Mouse (Mus musculus): ENCODE measurements around the gene Col4a3bp.

Gene Col4a3bp

DNA sequence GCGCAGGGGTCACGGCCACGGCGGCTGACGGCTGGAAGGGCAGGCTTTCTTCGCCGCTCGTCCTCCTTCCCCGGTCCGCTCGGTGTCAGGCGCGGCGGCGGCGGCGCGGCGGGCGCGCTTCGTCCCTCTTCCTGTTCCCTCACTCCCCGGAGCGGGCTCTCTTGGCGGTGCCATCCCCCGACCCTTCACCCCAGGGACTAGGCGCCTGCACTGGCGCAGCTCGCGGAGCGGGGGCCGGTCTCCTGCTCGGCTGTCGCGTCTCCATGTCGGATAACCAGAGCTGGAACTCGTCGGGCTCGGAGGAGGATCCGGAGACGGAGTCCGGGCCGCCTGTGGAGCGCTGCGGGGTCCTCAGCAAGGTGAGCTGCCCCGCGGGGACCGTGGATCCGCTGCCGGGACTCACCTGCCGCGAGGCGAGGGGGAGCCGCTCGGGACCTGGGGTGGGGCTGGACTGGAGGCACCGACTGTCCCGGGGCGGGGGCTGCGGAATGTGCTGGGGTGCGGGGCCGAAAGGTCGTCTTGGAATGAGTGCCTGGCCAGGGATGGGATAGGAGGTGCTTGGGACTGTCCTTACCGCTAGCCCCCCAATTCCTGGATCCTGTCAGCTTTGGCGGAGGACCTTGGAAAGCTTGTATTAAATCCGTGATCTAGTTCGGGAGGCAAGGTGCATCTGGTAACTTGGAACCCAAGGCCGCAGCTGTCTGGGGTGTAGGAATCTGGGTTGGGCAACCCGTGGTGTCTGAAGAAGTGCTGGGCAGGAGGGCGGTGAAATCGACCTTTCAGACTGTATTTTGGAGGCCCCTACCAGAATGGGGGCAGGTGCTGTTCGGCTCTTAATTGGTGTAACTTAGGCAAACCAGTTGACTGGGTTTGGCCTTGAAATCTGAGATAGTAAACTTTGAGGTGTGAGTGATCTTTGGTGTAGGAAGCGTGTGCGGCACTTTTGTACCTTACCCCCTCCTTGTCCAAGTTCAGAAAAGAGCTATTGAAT lies 778 bp downstream of the Col4a3bp start:
- peak; percentile 50 to 78 for DNase-seq

- peak; percentile 13 for DNase-seq
Measured at GRCm38 (mm10) chr13:96544506-96544905, 2.1 kb downstream of the Col4a3bp start.

DNA sequence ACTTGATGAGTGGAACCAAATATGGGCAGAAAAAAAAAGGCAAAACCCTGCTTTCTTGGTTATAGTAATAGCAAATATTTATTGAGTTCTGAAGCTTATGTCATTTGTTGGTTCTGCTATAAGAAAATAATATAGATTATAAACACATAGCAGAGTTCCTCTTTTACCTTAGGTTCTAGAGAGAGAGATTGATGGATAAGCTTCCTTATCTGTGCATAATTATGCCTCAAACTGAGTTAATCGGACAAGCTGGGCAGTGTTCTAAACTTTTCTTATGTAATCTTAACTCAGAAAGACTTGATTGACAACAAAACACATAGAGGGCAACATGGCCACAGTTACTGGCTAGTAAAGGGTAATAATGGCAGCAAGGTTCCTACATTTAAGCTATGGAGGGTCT lies 4.8 kb downstream of the Col4a3bp start:
- no peak for DNase-seq

DNA sequence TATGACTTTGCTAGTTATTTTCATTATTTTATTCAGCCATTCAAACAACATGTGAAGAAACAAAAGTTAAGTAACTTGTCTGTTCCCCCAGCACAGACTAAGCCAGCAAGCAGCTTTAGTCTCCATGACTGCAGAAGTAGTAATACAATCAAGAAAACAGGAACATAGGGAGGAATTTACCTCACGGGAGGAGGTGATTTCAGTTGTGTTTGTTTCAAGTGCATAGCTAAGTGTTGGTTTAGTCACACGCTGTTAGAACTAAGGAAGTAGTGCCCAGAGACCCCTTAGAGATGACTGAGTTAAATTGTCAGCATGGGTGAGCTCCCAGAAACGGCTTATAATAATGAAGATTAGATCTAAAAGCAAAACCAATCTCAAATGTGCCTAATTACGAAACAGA lies 5.5 kb downstream of the Col4a3bp start:
- no peak for DNase-seq

DNA sequence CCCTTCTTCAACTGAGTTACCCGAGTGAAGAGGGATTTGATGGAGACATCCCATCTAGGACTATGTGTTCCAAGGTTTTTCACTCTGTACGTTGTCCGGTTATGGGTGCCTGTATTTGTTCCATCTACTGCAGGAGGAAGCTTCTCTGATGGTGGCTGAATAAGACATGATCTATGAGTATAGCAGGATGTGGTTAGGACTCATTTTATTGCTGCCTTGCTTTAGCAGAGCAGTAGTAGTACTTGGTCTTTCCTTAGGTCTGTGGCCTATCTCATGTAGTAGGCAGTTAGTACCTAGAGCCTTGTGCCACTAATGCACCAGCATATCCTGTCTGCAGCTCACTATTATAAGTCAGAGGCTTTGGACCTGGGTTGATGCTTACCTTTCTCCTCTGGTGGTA lies 12.7 kb downstream of the Col4a3bp start:
- no peak for DNase-seq

DNA sequence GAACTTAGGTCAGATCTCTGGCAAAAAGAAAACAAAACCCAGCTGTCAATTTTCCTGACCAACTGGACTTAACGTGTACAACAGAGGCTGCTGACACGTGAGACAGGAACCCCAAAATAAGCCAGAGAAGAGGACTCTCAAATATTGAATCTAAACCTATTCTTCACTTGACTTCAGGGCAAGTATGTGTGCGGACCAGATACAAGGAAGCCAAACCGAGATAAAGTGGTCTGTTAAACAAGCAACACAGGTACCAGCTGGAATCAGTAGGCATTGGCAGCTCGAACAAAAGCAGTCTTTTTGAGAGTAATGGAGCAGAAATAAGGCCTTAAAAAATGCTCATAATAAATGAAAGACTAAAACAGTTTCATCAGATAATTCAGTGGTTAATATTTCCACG lies 25.6 kb downstream of the Col4a3bp start:
- no peak for DNase-seq

GRCm38 (mm10) chr13:96570313-96571015 lies 28.0 kb downstream of the Col4a3bp start:
- DNase-seq: peak; percentile 76 to 93

DNA sequence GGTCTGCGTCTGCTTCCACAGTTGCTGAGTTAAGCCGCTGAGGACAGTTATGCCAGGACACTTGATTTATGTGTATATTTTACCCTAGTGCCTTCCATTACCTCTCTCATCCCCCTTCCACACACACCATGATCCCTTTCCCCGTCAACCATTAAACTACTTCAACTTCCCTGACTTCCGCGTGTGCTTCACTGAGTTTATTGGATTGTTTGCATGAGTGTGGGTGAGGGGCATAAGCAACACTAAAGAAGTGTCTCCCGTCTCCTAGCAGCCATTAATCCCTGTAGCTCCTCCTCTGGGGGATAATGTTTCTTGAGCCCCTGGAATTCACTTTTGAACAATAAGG lies 28.6 kb downstream of the Col4a3bp start:
- no peak for DNase-seq

DNA sequence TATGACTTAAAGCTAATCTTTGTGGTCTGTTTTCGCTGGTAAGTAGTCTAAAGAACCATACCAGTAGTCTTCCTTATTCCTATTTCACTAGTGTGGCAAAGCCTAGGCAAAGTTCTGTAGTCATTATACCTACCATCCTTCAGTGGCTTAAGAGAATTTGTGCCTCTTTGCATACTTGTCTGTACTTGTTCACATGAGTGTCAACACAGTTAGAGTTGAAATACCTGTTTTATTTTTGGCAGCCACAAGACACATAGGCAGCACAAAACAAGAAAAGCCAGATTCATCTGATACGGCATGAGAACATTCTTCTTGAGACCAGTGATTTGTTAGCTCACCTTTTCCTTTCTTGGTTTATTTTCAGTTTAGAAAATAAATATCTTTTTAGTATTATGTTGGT lies 31.8 kb downstream of the Col4a3bp start:
- DNase-seq: peak in 1 of 2 experiments; percentile 18

- no peak for DNase-seq
Measured at GRCm38 (mm10) chr13:96579104-96579503, 36.7 kb downstream of the Col4a3bp start.

- no peak for DNase-seq
Measured at GRCm38 (mm10) chr13:96579979-96580378, 37.6 kb downstream of the Col4a3bp start.

- no peak for DNase-seq
Measured at GRCm38 (mm10) chr13:96584201-96584600, 41.8 kb downstream of the Col4a3bp start.

DNA sequence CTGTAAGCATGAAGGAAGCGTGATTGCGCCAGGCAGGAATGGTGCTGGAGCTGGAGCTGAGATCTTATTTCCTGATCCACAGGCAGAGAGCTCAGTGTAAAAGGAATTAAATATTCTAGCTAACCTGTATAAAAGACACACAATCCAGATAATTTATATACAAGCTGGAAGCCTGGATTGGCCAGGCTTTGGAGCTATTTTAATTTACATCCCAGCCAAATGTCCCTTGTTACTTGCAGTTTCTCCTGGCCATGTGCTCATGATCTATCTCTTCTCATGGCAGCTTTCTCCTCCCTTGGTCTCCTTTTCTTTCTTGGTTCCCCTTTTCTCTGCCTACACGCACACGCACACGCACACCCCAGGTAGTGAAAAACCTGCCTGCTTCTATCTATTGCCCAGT lies 44.1 kb downstream of the Col4a3bp start:
- no peak for DNase-seq

DNA sequence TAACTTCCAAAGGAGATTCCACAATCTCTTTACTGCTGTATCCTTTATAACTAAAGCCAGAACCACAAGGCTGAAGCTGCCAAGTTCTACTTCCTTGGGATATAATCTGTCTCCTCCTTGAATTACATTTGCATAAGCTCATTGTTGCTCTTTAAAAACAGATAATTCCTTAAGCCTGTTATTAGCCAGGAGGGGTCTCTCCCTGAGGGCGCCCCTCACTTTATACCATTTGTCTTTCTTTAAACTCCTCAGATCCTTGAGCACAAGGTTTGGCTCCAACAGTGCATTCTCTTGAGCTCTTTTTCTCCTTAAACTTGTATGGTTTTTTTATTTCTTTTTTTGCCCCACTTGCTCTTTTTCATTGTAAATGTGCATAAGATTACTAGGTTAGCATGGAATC lies 46.2 kb downstream of the Col4a3bp start:
- no peak for DNase-seq

- DNase-seq: peak; percentile 12 to 59
Measured at GRCm38 (mm10) chr13:96593621-96594020, 51.2 kb downstream of the Col4a3bp start.

DNA sequence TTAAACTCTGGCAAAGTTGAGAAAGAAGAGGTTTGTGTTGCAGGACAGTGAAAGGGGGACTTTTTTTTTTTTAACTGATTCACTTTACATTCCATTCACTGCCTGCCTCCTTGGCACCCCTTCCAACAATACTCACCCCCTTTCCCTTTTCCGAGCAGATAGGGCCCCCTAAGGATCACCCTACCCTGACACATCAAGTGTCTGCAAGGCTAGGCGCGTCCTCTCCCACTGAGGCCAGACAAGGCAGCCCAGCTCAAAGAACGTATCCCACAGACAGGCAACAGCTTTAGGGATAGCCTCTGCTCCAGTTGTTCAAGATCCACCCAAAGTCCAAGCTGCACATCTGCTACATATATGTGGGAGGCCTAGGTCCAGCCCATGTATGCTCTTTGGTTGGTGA lies 51.7 kb downstream of the Col4a3bp start:
- no peak for DNase-seq

GRCm38 (mm10) chr13:96599182-96599581 lies 56.8 kb downstream of the Col4a3bp start:
- no peak for DNase-seq

DNA sequence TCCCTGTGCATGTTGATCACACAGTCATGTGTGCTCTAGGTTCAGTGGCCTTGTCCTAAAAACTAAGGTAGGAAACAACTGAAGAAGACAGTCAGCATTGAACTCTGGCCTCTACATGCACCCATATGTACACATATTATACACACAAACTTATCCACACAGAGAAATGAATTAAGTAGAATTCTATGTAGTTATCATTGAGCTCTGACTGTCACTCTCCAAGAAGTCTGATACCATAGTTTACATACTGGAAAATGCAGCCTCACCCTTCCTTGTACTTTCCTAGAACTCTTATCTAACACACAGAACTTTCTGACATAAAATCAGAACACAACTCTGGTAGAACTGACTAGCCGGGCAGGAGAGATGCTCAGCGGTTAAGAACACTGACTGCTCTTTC lies 61.8 kb downstream of the Col4a3bp start:
- DNase-seq: no peak

GRCm38 (mm10) chr13:96614615-96615014 lies 72.2 kb downstream of the Col4a3bp start:
- no peak for DNase-seq

DNA sequence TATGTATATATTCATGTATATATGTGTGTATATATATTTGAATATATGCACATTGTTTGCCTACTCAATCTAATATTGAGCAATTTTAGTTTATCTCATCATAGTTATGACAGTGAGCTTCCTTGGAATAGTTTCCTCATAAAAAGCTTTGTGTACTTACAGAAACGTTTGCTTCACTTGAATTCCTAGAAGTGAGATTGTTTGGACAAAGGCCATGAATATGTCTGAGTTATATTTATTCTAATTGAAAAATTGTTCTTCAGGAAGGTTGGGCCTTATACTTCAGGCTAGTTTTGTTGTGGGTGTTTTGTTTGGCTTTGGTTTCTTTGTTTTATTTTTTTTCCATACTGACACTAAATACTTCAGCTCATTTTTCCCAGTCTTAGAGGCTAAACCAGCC lies 78.5 kb downstream of the Col4a3bp start:
- no peak for DNase-seq

DNA sequence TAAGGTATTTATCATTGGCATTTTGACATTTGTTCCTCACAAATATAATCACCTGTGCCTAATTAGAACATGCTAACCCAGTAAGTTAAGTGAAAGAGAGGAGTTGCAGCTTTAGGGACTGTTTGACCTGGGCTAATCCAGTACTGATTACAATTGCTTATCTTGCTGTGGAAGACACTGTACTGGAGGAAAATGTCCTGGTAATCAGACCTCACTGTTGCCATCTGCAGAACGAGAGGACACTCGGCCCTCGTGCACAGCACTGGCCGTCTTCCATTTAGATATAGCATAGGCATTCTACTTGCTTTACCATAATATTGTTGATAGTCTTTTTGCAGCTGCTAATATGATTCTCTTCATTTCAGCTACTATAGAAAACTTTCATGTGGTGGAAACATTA lies 88.0 kb downstream of the Col4a3bp start:
- DNase-seq: no peak

DNA sequence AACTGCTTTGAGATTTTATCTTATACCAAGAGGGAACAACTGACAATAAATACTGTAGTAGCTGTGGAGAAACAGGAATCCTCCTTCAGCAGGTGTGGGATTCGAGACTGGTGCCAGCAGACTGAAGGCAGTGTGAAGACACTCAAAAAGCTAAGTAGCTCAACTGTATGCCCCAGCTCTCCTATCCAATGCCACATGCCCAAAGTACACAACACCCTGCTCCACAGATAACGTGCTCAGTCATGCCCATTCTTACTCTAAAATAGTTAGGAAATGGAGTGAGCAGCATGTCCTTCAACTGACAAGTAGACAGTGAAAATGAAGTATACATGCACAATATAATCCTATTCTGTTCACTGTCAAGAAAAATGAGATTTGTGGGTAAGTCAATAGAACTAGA lies 101.8 kb downstream of the Col4a3bp start:
- no peak for DNase-seq

- DNase-seq: no peak
Measured at GRCm38 (mm10) chr13:96645822-96646221, 103.4 kb downstream of the Col4a3bp start.

- no peak for DNase-seq
Measured at GRCm38 (mm10) chr13:96653041-96653440, 110.6 kb downstream of the Col4a3bp start.
